Mouse (Mus musculus) left cerebral cortex, postnatal 25 days (tissue): ENCODE measurements around the gene Hmgcs2. TPM values are rescaled to one million over a fixed set of nuclear protein-coding genes. Genes with fewer than 3 reads are reported as not detected.

Source experiments
- total RNA-seq, 2 experiments: library from RNA; stranded (reverse); gene quantifications; 2 replicates each; pipeline ENCODE4 v1.2.3; 2021

Hmgcs2 gene
- total RNA-seq, 2 experiments from 2014 or later, result 7.5 to 10.5 TPM

Other genes starting within 250 kb of the Hmgcs2 start
- gene Adam30, start 119.8 kb upstream of the Hmgcs2 start, total RNA-seq, result not detected
- not detected for gene Reg4, start 58.3 kb upstream of the Hmgcs2 start, total RNA-seq
- gene Phgdh, start 59.6 kb downstream of the Hmgcs2 start, total RNA-seq, result 10 to 100 TPM; 51.7 to 54.5 TPM
- 10 to 100 TPM; 33.6 to 34.9 TPM for gene Zfp697, start 102.0 kb downstream of the Hmgcs2 start, total RNA-seq
- not detected for gene Gm4450, start 176.7 kb downstream of the Hmgcs2 start, total RNA-seq
- not detected for gene Hsd3b4, start 230.1 kb downstream of the Hmgcs2 start, total RNA-seq